Mouse (Mus musculus): ENCODE results near the gene Olfr652. TPM values are rescaled to one million over a fixed set of nuclear protein-coding genes. Genes with fewer than 3 reads are reported as not detected.

Olfr652 gene
- total and polyA plus RNA-seq, 3 experiments, result not detected

- TF ChIP-seq SMC3 (IDR thresholded peaks at IDR 0.05; ENCODE audit: low read depth, low read length), result no peak
- no peak for TF ChIP-seq UBTF (IDR thresholded peaks at IDR 0.05; ENCODE audit: borderline replicate concordance, insufficient read depth, low read depth, low read length)
- TF ChIP-seq MYB (IDR thresholded peaks at IDR 0.05; ENCODE audit: low read depth, low read length), result no peak
- no peak for TF ChIP-seq MYC (IDR thresholded peaks at IDR 0.05; ENCODE audit: low read depth, low read length)
- no peak for TF ChIP-seq KAT2A (conservative IDR thresholded peaks at IDR 0.05; ENCODE audit: low read depth, low read length)
Observed at GRCm38 (mm10) chr7:104552700-104553099, 8.0 kb upstream of the Olfr652 start.

GRCm38 (mm10) chr7:104577014-104577413, 16.3 kb downstream of the Olfr652 start, which contains the start of gene Olfr653:
Gene Olfr653 (plus strand): TSS chr7:104577314.
- Histone ChIP-seq H3K9ac (ENCODE audit: control insufficient read depth, low read depth, low read length, poor library complexity, severe bottlenecking) (no peak within 1 kb of the TSS), H3K27me3 (ENCODE audit: control insufficient read depth in 1 of 2, insufficient read depth in 2 of 2, low read length in 2 of 2) (no peaks in the 10 kb centered on the region), H3K79me2 (ENCODE audit: control insufficient read depth, insufficient read depth, low read length, poor library complexity) (no peaks in the 10 kb centered on the region), H3K4me1 (ENCODE audit: control insufficient read depth in 1 of 2, insufficient read depth in 2 of 2, low read length in 2 of 2) (no peaks in the 10 kb centered on the region), H3K4me3 (ENCODE audit: control insufficient read depth in 1 of 2, insufficient read depth in 1 of 2, low read depth in 2 of 2, low read length in 2 of 2) (no peak within 1 kb of the TSS), H3K9me3 (replicated peaks; ENCODE audit: insufficient read depth, low read length) (no peaks in the 10 kb centered on the region), H3K36me3 (ENCODE audit: control insufficient read depth in 1 of 2, insufficient read depth in 2 of 2, low read length in 2 of 2) (no peaks in the 10 kb centered on the region), H3K27ac (ENCODE audit: control insufficient read depth, low read depth, low read length) (no peak within 1 kb of the TSS)
- TF ChIP-seq HCFC1 (IDR thresholded peaks at IDR 0.05; ENCODE audit: low read depth, low read length) (no peak), SMC3 (IDR thresholded peaks at IDR 0.05; ENCODE audit: low read depth, low read length) (no peak), ELF1 (IDR thresholded peaks at IDR 0.05; ENCODE audit: low read depth, low read length) (no peak), ZC3H11A (IDR thresholded peaks at IDR 0.05; ENCODE audit: low read depth, low read length) (no peak), UBTF (IDR thresholded peaks at IDR 0.05; ENCODE audit: borderline replicate concordance, insufficient read depth, low read depth, low read length) (no peak), USF2 (IDR thresholded peaks at IDR 0.05; ENCODE audit: borderline replicate concordance in 1 of 2, insufficient read depth in 1 of 2, low read depth in 1 of 2, low read length in 2 of 2) (no peak)
- no peak for DNase-seq (ENCODE audit: low read depth, low spot score)

More at GRCm38 (mm10) chr7:104552700-104553099, 8.0 kb upstream of the Olfr652 start:
- Histone ChIP-seq H3K27me3 (ENCODE audit: control insufficient read depth in 1 of 2, insufficient read depth in 2 of 2, low read length in 2 of 2) (no peaks in the 10 kb centered on the region), H3K9ac (ENCODE audit: control insufficient read depth, low read depth, low read length, poor library complexity, severe bottlenecking) (no peak overlapping the region), H3K36me3 (ENCODE audit: control insufficient read depth in 1 of 2, insufficient read depth in 2 of 2, low read length in 2 of 2) (no peaks in the 10 kb centered on the region), H3K27ac (ENCODE audit: control insufficient read depth, low read depth, low read length) (no peak overlapping the region), H3K4me3 (ENCODE audit: control insufficient read depth in 1 of 2, insufficient read depth in 1 of 2, low read depth in 2 of 2, low read length in 2 of 2) (no peak overlapping the region), H3K79me2 (ENCODE audit: control insufficient read depth, insufficient read depth, low read length, poor library complexity) (no peaks in the 10 kb centered on the region), H3K4me1 (ENCODE audit: control insufficient read depth in 1 of 2, insufficient read depth in 2 of 2, low read length in 2 of 2) (no peaks in the 10 kb centered on the region), H3K9me3 (replicated peaks; ENCODE audit: insufficient read depth, low read length) (no peaks in the 10 kb centered on the region)
- no peak for DNase-seq (ENCODE audit: low read depth, low spot score)

- DNase-seq (ENCODE audit: low read depth, low spot score), result no peak
- H3K4me3 ChIP-seq (ENCODE audit: control insufficient read depth in 1 of 2, insufficient read depth in 1 of 2, low read depth in 2 of 2, low read length in 2 of 2), result no peak overlapping the region
Observed at GRCm38 (mm10) chr7:104580846-104581245, 20.1 kb downstream of the Olfr652 start.

More at GRCm38 (mm10) chr7:104580846-104581245, 20.1 kb downstream of the Olfr652 start:
- Histone ChIP-seq H3K27me3 (ENCODE audit: control insufficient read depth in 1 of 2, insufficient read depth in 2 of 2, low read length in 2 of 2) (no peaks in the 10 kb centered on the region), H3K4me1 (ENCODE audit: control insufficient read depth in 1 of 2, insufficient read depth in 2 of 2, low read length in 2 of 2) (no peaks in the 10 kb centered on the region), H3K79me2 (ENCODE audit: control insufficient read depth, insufficient read depth, low read length, poor library complexity) (no peaks in the 10 kb centered on the region), H3K36me3 (ENCODE audit: control insufficient read depth in 1 of 2, insufficient read depth in 2 of 2, low read length in 2 of 2) (no peaks in the 10 kb centered on the region), H3K9me3 (replicated peaks; ENCODE audit: insufficient read depth, low read length) (no peaks in the 10 kb centered on the region), H3K27ac (ENCODE audit: control insufficient read depth, low read depth, low read length) (no peak overlapping the region), H3K9ac (ENCODE audit: control insufficient read depth, low read depth, low read length, poor library complexity, severe bottlenecking) (no peak overlapping the region)
- no peak for TF ChIP-seq SIN3A (IDR thresholded peaks at IDR 0.05; ENCODE audit: low read length)
- TF ChIP-seq ZMIZ1 (IDR thresholded peaks at IDR 0.05; ENCODE audit: low read depth, low read length), result no peak
- TF ChIP-seq NRF1 (IDR thresholded peaks at IDR 0.05; ENCODE audit: insufficient read depth, low read depth, low read length, poor library complexity, severe bottlenecking), result no peak
- TF ChIP-seq GABPA (IDR thresholded peaks at IDR 0.05; ENCODE audit: low read depth, low read length), result no peak
- TF ChIP-seq MYB (IDR thresholded peaks at IDR 0.05; ENCODE audit: low read depth, low read length), result no peak
- no peak for TF ChIP-seq MXI1 (IDR thresholded peaks at IDR 0.05; ENCODE audit: low read depth, low read length)
